In genomic region chr17:23585721-23586491, GRCm38 (mm10) we compare ENCODE assay signal across 8 mouse cellular contexts. TPM values are rescaled to one million over a fixed set of nuclear protein-coding genes. Genes with fewer than 3 reads are reported as not detected.
A peak's percentile ranks its signal among the peaks of the same experiment; 100 is the strongest.
DNase-seq lines count a peak whose midpoint lies in the region; ATAC-seq and TF ChIP-seq lines count a peak whose summit lies in the region.

No protein-coding gene starts in this region.

- peak overlapping the region; percentile 33 for H3K4me3 ChIP-seq in C2C12 (ENCODE audit: insufficient read depth, poor library complexity, severe bottlenecking)
- peak overlapping the region; percentile 61 for H3K4me3 ChIP-seq in bone marrow macrophage, adult 2 months (ENCODE audit: insufficient read depth, low read length)
- peak overlapping the region; percentile 80 for H3K4me3 ChIP-seq in embryonic fibroblast, embryonic 13.5 days (ENCODE audit: insufficient read depth, low read length)
- H3K4me3 ChIP-seq in liver, postnatal 0 days (ENCODE audit: low read depth, low read length) = peak overlapping the region; percentile 54
- peak overlapping the region; percentile 89 for H3K4me3 ChIP-seq in olfactory bulb, adult 2 months (ENCODE audit: insufficient read depth, low read depth, low read length)

- H3K4me2 ChIP-seq in liver, postnatal 0 days (ENCODE audit: low read depth, low read length) = peak overlapping the region; percentile 75

- no peak for TF ChIP-seq CTCF in C2C12 (IDR thresholded peaks at IDR 0.05; ENCODE audit: control insufficient read depth, insufficient read depth, insufficient read length)
- no peak for TF ChIP-seq CTCF in bone marrow macrophage, adult 2 months (IDR thresholded peaks at IDR 0.05; ENCODE audit: low read depth, low read length)
- 0 out of 2 replicates have a peak, but pooled peaks have one; percentile 1 for TF ChIP-seq CTCF in embryonic fibroblast, embryonic 13.5 days (IDR thresholded peaks at IDR 0.05; ENCODE audit: borderline replicate concordance, insufficient read depth, low read length)
- no peak for TF ChIP-seq CTCF in liver, postnatal 0 days (IDR thresholded peaks at IDR 0.05; ENCODE audit: low read depth)
- no peak for TF ChIP-seq CTCF in olfactory bulb, adult 2 months (IDR thresholded peaks at IDR 0.05; ENCODE audit: insufficient read depth, low read depth, low read length)

- H3K27ac ChIP-seq in bone marrow macrophage, adult 2 months (ENCODE audit: insufficient read depth, low read depth, low read length) = no peak overlapping the region
- no peak overlapping the region for H3K27ac ChIP-seq in embryonic fibroblast, embryonic 13.5 days (ENCODE audit: insufficient read depth, low read length)
- no peak overlapping the region for H3K27ac ChIP-seq in liver, postnatal 0 days (ENCODE audit: low read depth)
- 0 out of 2 replicates have a peak overlapping the region, but pooled peaks have one; percentile 34 for H3K27ac ChIP-seq in olfactory bulb, adult 2 months (ENCODE audit: insufficient read depth, low read depth, low read length)

- no peaks in the 10 kb centered on the region for H3K9me3 ChIP-seq in liver, postnatal 0 days (ENCODE audit: low read length)

- no peaks in the 10 kb centered on the region for H3K27me3 ChIP-seq in C2C12 (ENCODE audit: control insufficient read depth, insufficient read depth, insufficient read length)
- no peaks in the 10 kb centered on the region for H3K27me3 ChIP-seq in liver, postnatal 0 days (ENCODE audit: insufficient read depth, low read length)

- no peak for TF ChIP-seq EP300 in liver, postnatal 0 days (IDR thresholded peaks at IDR 0.05; ENCODE audit: low read depth)

- H3K36me3 ChIP-seq in C2C12 (ENCODE audit: control insufficient read depth, insufficient read depth) = no peaks in the 10 kb centered on the region
- H3K36me3 ChIP-seq in liver, postnatal 0 days (replicated peaks; ENCODE audit: insufficient read depth, low read length) = no peaks in the 10 kb centered on the region

- peak; percentile 85 for ATAC-seq in liver, postnatal 0 days

- H3K4me1 ChIP-seq in bone marrow macrophage, adult 2 months (ENCODE audit: control insufficient read depth, insufficient read depth, low read length) = peaks cover 4% of the 10 kb centered on the region
- H3K4me1 ChIP-seq in embryonic fibroblast, embryonic 13.5 days (ENCODE audit: control insufficient read depth, insufficient read depth, low read length) = no peaks in the 10 kb centered on the region
- peaks cover 5% of the 10 kb centered on the region; the same call in 1 of the 2 replicates for H3K4me1 ChIP-seq in liver, postnatal 0 days (ENCODE audit: insufficient read depth)
- H3K4me1 ChIP-seq in olfactory bulb, adult 2 months (ENCODE audit: control insufficient read depth, insufficient read depth, low read length) = peaks cover 16% of the 10 kb centered on the region; the same call in 1 of the 2 replicates

- WGBS in liver, postnatal 0 days (ENCODE audit: insufficient replicate concordance) = 4% methylated on average over 22 of the region's 22 CpGs
- under 1% methylated on average over 22 of the region's 22 CpGs for WGBS in olfactory bulb, adult 2 months

- intact Hi-C loops in heart, postnatal 10 days (cut with DNase I) = no loop called here

- no peaks in the 10 kb centered on the region for H3K79me2 ChIP-seq in C2C12 (ENCODE audit: control insufficient read depth, insufficient read depth)

- no peaks in the 10 kb centered on the region for H3K79me3 ChIP-seq in C2C12 (ENCODE audit: low read depth)

- DNase-seq in heart, postnatal 10 days = peak; percentile 64 to 81
- peak; percentile 74 for DNase-seq in layer of hippocampus, adult 11-12 months (ENCODE audit: low spot score)
- peak; percentile 35 for DNase-seq in liver, postnatal 0 days
- DNase-seq in thymus, postnatal 14 days = no peak

- no peak for TF ChIP-seq POLR2A in bone marrow macrophage, adult 2 months (IDR thresholded peaks at IDR 0.05; ENCODE audit: borderline replicate concordance, low read depth, low read length)
- TF ChIP-seq POLR2A in embryonic fibroblast, embryonic 13.5 days (IDR thresholded peaks at IDR 0.05; ENCODE audit: low read depth, low read length) = peak; percentile 81
- 0 out of 2 replicates have a peak, but pooled peaks have one; percentile 42 for TF ChIP-seq POLR2A in olfactory bulb, adult 2 months (IDR thresholded peaks at IDR 0.05; ENCODE audit: insufficient read depth, low read depth, low read length)

- peak overlapping the region; percentile 48 for H3ac ChIP-seq in C2C12 (ENCODE audit: control insufficient read depth, insufficient read length, low read depth)

- H3K9ac ChIP-seq in liver, postnatal 0 days (replicated peaks) = peak overlapping the region; percentile 37

TF ChIP-seq in C2C12, 6 proteins besides CTCF, POLR2A, EP300 and RAD21:
- TF ChIP-seq USF1 (IDR thresholded peaks at IDR 0.05; ENCODE audit: low read depth) = no peak
- no peak for TF ChIP-seq MAX (IDR thresholded peaks at IDR 0.05)
- no peak for TF ChIP-seq CEBPB (IDR thresholded peaks at IDR 0.05; ENCODE audit: low read depth)

RNA-seq across cellular contexts. Expression of gene Zfp13, which starts 13.4 kb away (rescaled TPM):
- 5.2 TPM for polyA plus RNA-seq in C2C12 (2012; fragmentation: generic; extraction: Trizol)
- 1.2 and 1.3 TPM in 2 replicates for polyA plus RNA-seq in bone marrow macrophage, adult 2 months (2012; ENCODE audit: insufficient read depth, insufficient read length, missing spikeins)
- 5.3 and 8.1 TPM in 2 replicates for polyA plus RNA-seq in embryonic fibroblast, embryonic 13.5 days (2011; ENCODE audit: insufficient read length, low read depth, missing spikeins)
- 10 to 100 TPM in 1 of 2 experiments, 1 to 10 TPM in 1; 8.5 to 10.0 TPM for total RNA-seq in heart, postnatal 10 days (2021)
- 1.1 and 1.4 TPM in 2 replicates for polyA plus RNA-seq in liver, postnatal 0 days (2015; fragmentation: Nextera tagmentation; extraction: Ambion mirVana)
- not detected in 2 replicates for polyA plus RNA-seq in olfactory bulb, adult 2 months (2012; ENCODE audit: insufficient read depth, insufficient read length, low replicate concordance, missing spikeins)

RNA-seq across cellular contexts. Expression of gene Zscan10, which starts 14.8 kb away (rescaled TPM):
- polyA plus RNA-seq in C2C12 (2012; fragmentation: generic; extraction: Trizol) = 0.09 TPM
- not detected in 2 replicates for polyA plus RNA-seq in bone marrow macrophage, adult 2 months (2012; ENCODE audit: insufficient read depth, insufficient read length, missing spikeins)
- polyA plus RNA-seq in embryonic fibroblast, embryonic 13.5 days (2011; ENCODE audit: insufficient read length, low read depth, missing spikeins) = not detected in 2 replicates
- not detected for total RNA-seq in heart, postnatal 10 days (2021)
- not detected in 2 replicates for polyA plus RNA-seq in liver, postnatal 0 days (2015; fragmentation: Nextera tagmentation; extraction: Ambion mirVana)
- not detected in 2 replicates for polyA plus RNA-seq in olfactory bulb, adult 2 months (2012; ENCODE audit: insufficient read depth, insufficient read length, low replicate concordance, missing spikeins)

RNA-seq across cellular contexts. Expression of gene Zfp213, which starts 21.9 kb away (rescaled TPM):
- 13.0 TPM for polyA plus RNA-seq in C2C12 (2012; fragmentation: generic; extraction: Trizol)
- 2.6 and 4.1 TPM in 2 replicates for polyA plus RNA-seq in bone marrow macrophage, adult 2 months (2012; ENCODE audit: insufficient read depth, insufficient read length, missing spikeins)
- 6.5 TPM in 2 replicates for polyA plus RNA-seq in embryonic fibroblast, embryonic 13.5 days (2011; ENCODE audit: insufficient read length, low read depth, missing spikeins)
- total RNA-seq in heart, postnatal 10 days (2021) = 1 to 10 TPM; 5.4 to 7.1 TPM
- polyA plus RNA-seq in liver, postnatal 0 days (2015; fragmentation: Nextera tagmentation; extraction: Ambion mirVana) = 5.2 and 5.5 TPM in 2 replicates
- not detected in 2 replicates for polyA plus RNA-seq in olfactory bulb, adult 2 months (2012; ENCODE audit: insufficient read depth, insufficient read length, low replicate concordance, missing spikeins)

RNA-seq across cellular contexts. Expression of gene Mmp25, which starts 59.2 kb away (rescaled TPM):
- polyA plus RNA-seq in C2C12 (2012; fragmentation: generic; extraction: Trizol) = 0.01 TPM
- 0.38 and 0.41 TPM in 2 replicates for polyA plus RNA-seq in bone marrow macrophage, adult 2 months (2012; ENCODE audit: insufficient read depth, insufficient read length, missing spikeins)
- polyA plus RNA-seq in embryonic fibroblast, embryonic 13.5 days (2011; ENCODE audit: insufficient read length, low read depth, missing spikeins) = 0.30 and 0.50 TPM in 2 replicates
- total RNA-seq in heart, postnatal 10 days (2021) = under 1 TPM; 0.55 to 0.69 TPM
- 0.49 and 0.67 TPM in 2 replicates for polyA plus RNA-seq in liver, postnatal 0 days (2015; fragmentation: Nextera tagmentation; extraction: Ambion mirVana)
- not detected in 2 replicates for polyA plus RNA-seq in olfactory bulb, adult 2 months (2012; ENCODE audit: insufficient read depth, insufficient read length, low replicate concordance, missing spikeins)

Comparison
In these comparisons a context has a peak if more than half of its experiments do, and no peak if none do; other contexts are left out.
1. H3K4me3 ChIP-seq: peak in every context shown above with its lines; median percentile 89 in olfactory bulb, adult 2 months; 80 in embryonic fibroblast, embryonic 13.5 days; 61 in bone marrow macrophage, adult 2 months; 54 in liver, postnatal 0 days; 33 in C2C12.